Mouse (Mus musculus): Measurements from ENCODE around the gene Hspg2. TPM values are rescaled to one million over a fixed set of nuclear protein-coding genes. Genes with fewer than 3 reads are reported as not detected.

The Hspg2 gene
- polyA plus RNA-seq, 1 experiment from 2014 or later = 58.1 TPM

GRCm38 (mm10) chr4:137525426-137525825 is 56.9 kb downstream of the Hspg2 start:
- no peak for DNase-seq
- no peaks in the 10 kb centered on the region for H3K9me3 ChIP-seq (ENCODE audit: low read depth, low read length)
- H3K36me3 ChIP-seq (ENCODE audit: insufficient read depth) = peaks cover 84% of the 10 kb centered on the region
- no peak overlapping the region for H3K4me3 ChIP-seq (ENCODE audit: low read depth, low read length)
- H3K4me1 ChIP-seq (ENCODE audit: insufficient read depth) = no peaks in the 10 kb centered on the region
- no peak overlapping the region for H3K9ac ChIP-seq
- no peaks in the 10 kb centered on the region for H3K27me3 ChIP-seq (ENCODE audit: insufficient read depth, low read length)
- no peak for TF ChIP-seq CTCF (IDR thresholded peaks at IDR 0.05; ENCODE audit: low read depth)
- H3K4me2 ChIP-seq = no peak overlapping the region
- no peak for ATAC-seq (ENCODE audit: insufficient read depth)
- H3K27ac ChIP-seq (ENCODE audit: low read depth) = no peak overlapping the region
- 91% methylated on average over 1 of the region's 1 CpGs for WGBS

GRCm38 (mm10) chr4:137527368-137527767 is 58.8 kb downstream of the Hspg2 start:
- H3K27me3 ChIP-seq (ENCODE audit: insufficient read depth, low read length) = no peaks in the 10 kb centered on the region
- H3K9ac ChIP-seq = no peak overlapping the region
- no peak overlapping the region for H3K4me2 ChIP-seq
- TF ChIP-seq CTCF (IDR thresholded peaks at IDR 0.05; ENCODE audit: low read depth) = no peak
- DNase-seq (no peak), ATAC-seq (ENCODE audit: insufficient read depth) (no peak)
- no peak overlapping the region for H3K4me3 ChIP-seq (ENCODE audit: low read depth, low read length)
- no peaks in the 10 kb centered on the region for H3K9me3 ChIP-seq (ENCODE audit: low read depth, low read length)
- no peaks in the 10 kb centered on the region for H3K4me1 ChIP-seq (ENCODE audit: insufficient read depth)
- peaks cover 79% of the 10 kb centered on the region for H3K36me3 ChIP-seq (ENCODE audit: insufficient read depth)
- WGBS = 80% methylated on average over 4 of the region's 4 CpGs
- no peak overlapping the region for H3K27ac ChIP-seq (ENCODE audit: low read depth)

- H3K4me3 ChIP-seq (ENCODE audit: low read depth, low read length) = no peak overlapping the region
- ATAC-seq (ENCODE audit: insufficient read depth) (no peak), DNase-seq (no peak)
- H3K36me3 ChIP-seq (ENCODE audit: insufficient read depth) = peaks cover 74% of the 10 kb centered on the region
- 87% methylated on average over 6 of the region's 6 CpGs for WGBS
- no peak overlapping the region for H3K27ac ChIP-seq (ENCODE audit: low read depth)
- H3K4me2 ChIP-seq = no peak overlapping the region
- TF ChIP-seq CTCF (IDR thresholded peaks at IDR 0.05; ENCODE audit: low read depth) = no peak
- H3K9me3 ChIP-seq (ENCODE audit: low read depth, low read length) = no peaks in the 10 kb centered on the region
- no peaks in the 10 kb centered on the region for H3K27me3 ChIP-seq (ENCODE audit: insufficient read depth, low read length)
- H3K4me1 ChIP-seq (ENCODE audit: insufficient read depth) = no peaks in the 10 kb centered on the region
- H3K9ac ChIP-seq = no peak overlapping the region
Measured at GRCm38 (mm10) chr4:137527872-137528271, 59.3 kb downstream of the Hspg2 start.

GRCm38 (mm10) chr4:137540356-137540755 is 71.8 kb downstream of the Hspg2 start:
- Histone ChIP-seq H3K4me2 (no peak overlapping the region), H3K4me1 (ENCODE audit: insufficient read depth) (no peaks in the 10 kb centered on the region), H3K9me3 (ENCODE audit: low read depth, low read length) (no peaks in the 10 kb centered on the region), H3K36me3 (ENCODE audit: insufficient read depth) (peaks cover 94% of the 10 kb centered on the region), H3K4me3 (ENCODE audit: low read depth, low read length) (no peak overlapping the region), H3K27me3 (ENCODE audit: insufficient read depth, low read length) (no peaks in the 10 kb centered on the region), H3K9ac (no peak overlapping the region), H3K27ac (ENCODE audit: low read depth) (no peak overlapping the region)
- WGBS = 71% methylated on average over 14 of the region's 14 CpGs
- no peak for TF ChIP-seq CTCF (IDR thresholded peaks at IDR 0.05; ENCODE audit: low read depth)
- DNase-seq = peak; percentile 20
- no peak; the same call in 1 of the 2 replicates for ATAC-seq (ENCODE audit: insufficient read depth)

DNA sequence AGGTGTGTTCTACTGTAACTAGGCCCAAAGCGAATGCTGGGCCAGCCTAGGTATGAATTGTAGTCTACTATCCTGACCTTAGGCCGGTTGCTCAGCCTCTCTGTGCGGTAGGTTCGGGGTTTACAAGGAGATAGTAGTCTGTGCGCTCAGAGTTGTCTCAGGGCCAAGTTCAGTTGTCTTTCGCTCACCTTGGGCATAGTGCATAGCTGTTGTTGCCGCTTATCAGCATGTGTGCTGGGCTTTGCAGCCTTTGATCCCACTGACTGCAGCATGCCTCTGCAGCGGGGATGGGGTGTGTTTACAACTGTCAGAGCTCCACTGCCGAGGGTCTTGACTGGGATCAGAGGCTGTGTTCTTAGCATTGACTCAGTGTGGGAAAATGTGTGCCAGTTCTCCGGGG is 74.4 kb downstream of the Hspg2 start:
- ATAC-seq (ENCODE audit: insufficient read depth) = no peak
- Histone ChIP-seq H3K27me3 (ENCODE audit: insufficient read depth, low read length) (no peaks in the 10 kb centered on the region), H3K9ac (no peak overlapping the region), H3K4me3 (ENCODE audit: low read depth, low read length) (no peak overlapping the region), H3K4me2 (no peak overlapping the region), H3K27ac (ENCODE audit: low read depth) (no peak overlapping the region), H3K36me3 (ENCODE audit: insufficient read depth) (peaks cover 98% of the 10 kb centered on the region), H3K9me3 (ENCODE audit: low read depth, low read length) (no peaks in the 10 kb centered on the region), H3K4me1 (ENCODE audit: insufficient read depth) (no peaks in the 10 kb centered on the region)
- DNase-seq = no peak
- no peak for TF ChIP-seq CTCF (IDR thresholded peaks at IDR 0.05; ENCODE audit: low read depth)
- WGBS = 79% methylated on average over 10 of the region's 10 CpGs

GRCm38 (mm10) chr4:137545568-137545967 is 77.0 kb downstream of the Hspg2 start:
- WGBS = 94% methylated on average over 9 of the region's 9 CpGs

DNA sequence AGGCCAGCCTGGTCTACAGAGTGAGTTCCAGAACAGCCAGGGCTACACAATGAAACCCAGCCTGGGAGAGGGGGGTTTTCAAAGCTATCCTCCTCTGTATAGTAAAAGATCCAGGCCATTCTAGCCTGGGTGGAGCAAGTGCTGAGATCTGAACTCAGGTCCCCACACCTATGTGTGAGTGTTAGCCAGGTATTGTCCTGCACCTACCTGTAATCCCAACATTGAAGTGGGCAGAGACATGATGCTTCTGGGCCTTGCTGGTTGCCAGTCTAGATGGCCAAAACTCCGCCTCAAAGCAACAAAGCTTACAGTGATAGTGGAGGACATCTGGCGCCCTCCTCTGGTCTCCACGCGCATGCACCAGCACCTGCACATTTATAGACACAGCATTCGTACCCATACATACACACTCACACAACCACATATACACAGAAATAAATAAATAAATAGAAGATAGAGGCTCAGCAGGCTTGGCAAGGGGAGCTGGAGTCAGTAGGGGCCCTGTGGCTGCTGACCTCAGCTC is 77.5 kb downstream of the Hspg2 start:
- no peak for ATAC-seq (ENCODE audit: insufficient read depth)
- no peaks in the 10 kb centered on the region for H3K9me3 ChIP-seq (ENCODE audit: low read depth, low read length)
- peak; percentile 67 for TF ChIP-seq CTCF (IDR thresholded peaks at IDR 0.05; ENCODE audit: low read depth)
- H3K4me1 ChIP-seq (ENCODE audit: insufficient read depth) = no peaks in the 10 kb centered on the region
- H3K9ac ChIP-seq = no peak overlapping the region
- peak; percentile 58 for DNase-seq
- WGBS = 78% methylated on average over 5 of the region's 5 CpGs
- peaks cover 99% of the 10 kb centered on the region for H3K36me3 ChIP-seq (ENCODE audit: insufficient read depth)
- H3K27me3 ChIP-seq (ENCODE audit: insufficient read depth, low read length) = no peaks in the 10 kb centered on the region
- no peak overlapping the region for H3K4me3 ChIP-seq (ENCODE audit: low read depth, low read length)
- no peak overlapping the region for H3K4me2 ChIP-seq
- no peak overlapping the region for H3K27ac ChIP-seq (ENCODE audit: low read depth)

More at GRCm38 (mm10) chr4:137545568-137545967, 77.0 kb downstream of the Hspg2 start:
- Histone ChIP-seq H3K4me2 (no peak overlapping the region), H3K27ac (ENCODE audit: low read depth) (no peak overlapping the region), H3K9me3 (ENCODE audit: low read depth, low read length) (no peaks in the 10 kb centered on the region), H3K4me3 (ENCODE audit: low read depth, low read length) (no peak overlapping the region), H3K36me3 (ENCODE audit: insufficient read depth) (peaks cover 98% of the 10 kb centered on the region), H3K9ac (no peak overlapping the region), H3K27me3 (ENCODE audit: insufficient read depth, low read length) (no peaks in the 10 kb centered on the region), H3K4me1 (ENCODE audit: insufficient read depth) (no peaks in the 10 kb centered on the region)
- DNase-seq (no peak), ATAC-seq (ENCODE audit: insufficient read depth) (no peak)
- no peak for TF ChIP-seq CTCF (IDR thresholded peaks at IDR 0.05; ENCODE audit: low read depth)

DNA sequence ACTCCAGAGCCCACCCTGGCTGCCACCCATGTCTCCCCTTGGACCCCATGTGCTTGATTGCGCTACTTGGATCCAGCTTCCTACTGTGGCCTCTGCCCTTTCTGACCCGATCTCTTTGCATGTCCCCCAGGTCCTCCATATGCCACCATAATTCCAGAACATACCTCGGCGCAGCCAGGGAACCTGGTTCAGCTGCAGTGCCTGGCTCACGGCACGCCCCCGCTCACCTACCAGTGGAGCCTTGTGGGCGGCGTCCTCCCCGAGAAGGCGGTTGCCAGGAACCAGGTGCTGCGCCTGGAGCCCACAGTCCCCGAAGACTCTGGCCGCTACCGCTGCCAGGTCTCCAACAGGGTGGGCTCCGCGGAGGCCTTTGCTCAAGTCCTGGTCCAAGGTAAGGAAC is 84.9 kb downstream of the Hspg2 start:
- ATAC-seq (ENCODE audit: insufficient read depth) = no peak
- DNase-seq = no peak
- Histone ChIP-seq H3K27ac (ENCODE audit: low read depth) (no peak overlapping the region), H3K27me3 (ENCODE audit: insufficient read depth, low read length) (no peaks in the 10 kb centered on the region), H3K4me3 (ENCODE audit: low read depth, low read length) (no peak overlapping the region), H3K36me3 (ENCODE audit: insufficient read depth) (peaks cover 95% of the 10 kb centered on the region), H3K4me1 (ENCODE audit: insufficient read depth) (no peaks in the 10 kb centered on the region), H3K9ac (no peak overlapping the region), H3K9me3 (ENCODE audit: low read depth, low read length) (no peaks in the 10 kb centered on the region), H3K4me2 (no peak overlapping the region)
- 93% methylated on average over 17 of the region's 17 CpGs for WGBS
- no peak for TF ChIP-seq CTCF (IDR thresholded peaks at IDR 0.05; ENCODE audit: low read depth)
